In the genomic region with DNA sequence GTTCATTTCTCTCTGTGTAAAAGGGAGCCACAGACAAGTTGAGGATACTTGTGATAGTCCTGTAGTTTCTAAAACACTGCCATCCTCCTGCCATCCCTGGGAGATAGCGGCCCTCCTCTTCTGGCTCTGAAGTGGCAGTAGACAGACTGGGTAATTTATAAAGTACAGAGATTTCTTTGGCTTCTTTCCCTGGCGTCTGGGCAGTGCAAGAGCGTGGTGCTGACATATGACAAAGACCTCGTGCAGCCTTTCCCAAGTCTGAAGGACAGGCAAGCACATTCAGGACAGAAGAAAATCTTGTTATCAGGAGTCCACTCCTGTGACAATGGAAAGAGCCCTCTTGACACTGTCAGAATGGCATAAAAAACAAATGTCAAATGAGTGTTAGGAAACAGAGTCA, we compare ENCODE assay signal across 12 mouse cellular contexts.
DNase-seq lines count a peak whose midpoint lies in the region; ATAC-seq and TF ChIP-seq lines count a peak whose summit lies in the region.
"Had no signal": no experiment of that assay in that cellular context is flagged by ENCODE, and none has a peak within 500 bp of the region (broad histone marks: within the 10 kb centered on the region; RNA-seq: fewer than 3 reads in every experiment).

No protein-coding gene starts in this region.

- no peak for ATAC-seq in kidney, embryonic 15.5 days (replicated peaks; ENCODE audit: low FRiP score)
- ATAC-seq in heart, embryonic 15.5 days (replicated peaks; ENCODE audit: insufficient number of reproducible peaks, insufficient read depth, low FRiP score, low read depth), result peak; percentile 87
- ATAC-seq: liver, embryonic 12.5 days had no signal

- peak; percentile 65 for DNase-seq in kidney, adult 9 months
- DNase-seq in adrenal gland, adult (ENCODE audit: inconsistent age in 2 of 2, low spot score in 1 of 2), result peak; percentile 82 to 92
- DNase-seq in brain, embryonic 14.5 days (ENCODE audit: low read depth), result peak; percentile 24
- no peak for DNase-seq in T-cell, adult 2 months (ENCODE audit: low spot score)
- no peak for DNase-seq in ovary, postnatal 14 days (ENCODE audit: low spot score)
- no peak for DNase-seq in B cell, adult 2 months
- DNase-seq: thymus, postnatal 4 days had no signal

- peaks cover 7% of the 10 kb centered on the region for H3K4me1 ChIP-seq in kidney, embryonic 15.5 days
- H3K4me1 ChIP-seq in heart, embryonic 15.5 days (replicated peaks), result peaks cover 48% of the 10 kb centered on the region

- H3K27ac ChIP-seq in kidney, embryonic 15.5 days, result no peak overlapping the region
- peak overlapping the region; percentile 74 for H3K27ac ChIP-seq in heart, embryonic 15.5 days
- H3K27ac ChIP-seq: liver, embryonic 12.5 days had no signal

- WGBS in kidney, embryonic 15.5 days, result 62% methylated on average over 4 of the region's 4 CpGs
- 16% methylated on average over 4 of the region's 4 CpGs for WGBS in heart, embryonic 15.5 days

- H3K9me3 ChIP-seq in kidney, embryonic 15.5 days (replicated peaks), result no peaks in the 10 kb centered on the region
- H3K9me3 ChIP-seq in heart, embryonic 15.5 days (replicated peaks), result no peaks in the 10 kb centered on the region
- H3K9me3 ChIP-seq: liver, embryonic 12.5 days had no signal

- H3K9ac ChIP-seq in kidney, embryonic 15.5 days, result no peak overlapping the region
- H3K9ac ChIP-seq in heart, embryonic 15.5 days, result no peak overlapping the region
- H3K9ac ChIP-seq: liver, embryonic 12.5 days had no signal

- H3K4me3 ChIP-seq in kidney, embryonic 15.5 days (replicated peaks), result no peak overlapping the region
- no peak overlapping the region for H3K4me3 ChIP-seq in heart, embryonic 15.5 days
- H3K4me3 ChIP-seq: erythroblast, embryonic 14.5 days; liver, embryonic 12.5 days had no signal

- no peaks in the 10 kb centered on the region for H3K27me3 ChIP-seq in kidney, embryonic 15.5 days
- H3K27me3 ChIP-seq in heart, embryonic 15.5 days, result no peaks in the 10 kb centered on the region
- H3K27me3 ChIP-seq: CH12.LX; liver, embryonic 12.5 days had no signal

- H3K36me3 ChIP-seq in kidney, embryonic 15.5 days, result no peaks in the 10 kb centered on the region
- H3K36me3 ChIP-seq in heart, embryonic 15.5 days, result no peaks in the 10 kb centered on the region
- H3K36me3 ChIP-seq: liver, embryonic 12.5 days had no signal

- no peak for TF ChIP-seq POLR2A in brain, embryonic 14.5 days (IDR thresholded peaks at IDR 0.05; ENCODE audit: borderline replicate concordance, extremely low read depth, insufficient read depth, insufficient read length, poor library complexity, severe bottlenecking)

- no peak for TF ChIP-seq CTCF in brain, embryonic 14.5 days (IDR thresholded peaks at IDR 0.05; ENCODE audit: borderline replicate concordance, extremely low read depth, insufficient read depth, insufficient read length)

- no peak overlapping the region for H3K4me2 ChIP-seq in kidney, embryonic 15.5 days
- no peak overlapping the region for H3K4me2 ChIP-seq in heart, embryonic 15.5 days
- H3K4me2 ChIP-seq: liver, embryonic 12.5 days had no signal

Comparison
In these comparisons a context has a peak if more than half of its experiments do, and no peak if none do; other contexts are left out.
1. DNase-seq: peak in kidney, adult 9 months (single experiment), adrenal gland, adult (2 of 2) and brain, embryonic 14.5 days (single experiment); none in T-cell, adult 2 months (single experiment), ovary, postnatal 14 days (single experiment) and B cell, adult 2 months (0 of 2).